Mouse (Mus musculus) G1E (cell line): ENCODE measurements around the gene Lgals3bp. TPM values are rescaled to one million over a fixed set of nuclear protein-coding genes. Genes with fewer than 3 reads are reported as not detected.

Experiments used
- ATAC-seq: 2 replicates; pipeline ENCODE4 v1.8.0; 2016; ENCODE audit warnings: mild to moderate bottlenecking; ENCODE audit not compliant: insufficient number of reproducible peaks, poor library complexity, low FRiP score, severe bottlenecking; ENCODE audit errors: extremely low read depth
- DNase-seq: peaks from one replicate; pipeline ENCODE4 v3.0.0; 2012; ENCODE audit warnings: low spot score
- H3K27me3 ChIP-seq: 2 replicates; pipeline ENCODE4 v1.6.1; 2012; ENCODE audit warnings: mild to moderate bottlenecking, low read length, inconsistent platforms; ENCODE audit not compliant: insufficient read depth
- H3K36me3 ChIP-seq: replicated peaks from 2 replicates; pipeline ENCODE3; 2012; ENCODE audit warnings: mild to moderate bottlenecking, inconsistent platforms
- H3K4me1 ChIP-seq: 2 replicates; pipeline ENCODE4 v1.6.1; 2012; ENCODE audit warnings: low read depth, low read length, inconsistent platforms, mixed read lengths; ENCODE audit not compliant: insufficient read depth
- H3K4me3 ChIP-seq: 2 replicates; pipeline ENCODE4 v1.5.1; 2012; ENCODE audit warnings: low read depth, mild to moderate bottlenecking, inconsistent platforms, low read length, moderate library complexity, mixed read lengths
- H3K9me3 ChIP-seq: replicated peaks from 2 replicates; pipeline ENCODE4 v1.6.1; 2012; ENCODE audit warnings: inconsistent platforms
- CTCF ChIP-seq: IDR thresholded peaks from 2 replicates; pipeline ENCODE4 v1.5.1; 2012; ENCODE audit warnings: low read depth, low read length, inconsistent platforms, mixed read lengths
- GATA1 ChIP-seq: IDR thresholded peaks from 2 replicates; pipeline ENCODE4 v1.6.1; 2012; ENCODE audit warnings: borderline replicate concordance, low read length, inconsistent platforms, mixed read lengths
- GATA2 ChIP-seq: IDR thresholded peaks from 2 replicates; pipeline ENCODE4 v1.6.1; 2012; ENCODE audit warnings: low read depth, low read length, inconsistent platforms, borderline replicate concordance
- POLR2AphosphoS5 ChIP-seq: IDR thresholded peaks from 2 replicates; pipeline ENCODE4 v1.6.1; 2012; ENCODE audit warnings: low read depth, low read length, inconsistent platforms; ENCODE audit not compliant: insufficient replicate concordance
- TAL1 ChIP-seq: conservative IDR thresholded peaks from 2 replicates; pipeline ENCODE4 v1.6.1; 2012; ENCODE audit warnings: low read depth, low read length, inconsistent platforms, mixed read lengths
- polyA plus RNA-seq: library from polyadenylated mRNA; stranded (reverse); fragments of >175 nt; gene quantifications from 2 replicates; pipeline ENCODE4 v1.2.3, GENCODE M21; 2012
- total RNA-seq, 2 experiments: library from RNA; stranded (forward) in 1 of 2; stranded (reverse) in 1 of 2; fragments of 200-1000 nt in 1 of 2; fragments of >200 nt in 1 of 2; fragmentation: Nextera tagmentation in 1 of 2; gene quantifications; 2 replicates each; pipeline ENCODE4 v1.2.3; 2014 to 2017

The Lgals3bp gene
- total and polyA plus RNA-seq, 3 experiments: 8.1 to 25.7 (median 9.5) TPM

GRCm38 (mm10) chr11:118410073-118410444, 8.2 kb upstream of the Lgals3bp start:
- Histone ChIP-seq H3K4me3 (no peak overlapping the region), H3K4me1 (peaks cover under 1% of the 10 kb centered on the region), H3K27me3 (no peaks in the 10 kb centered on the region), H3K9me3 (no peaks in the 10 kb centered on the region), H3K36me3 (peaks cover 99% of the 10 kb centered on the region)
- DNase-seq (no peak), ATAC-seq (no peak)
- TF ChIP-seq POLR2AphosphoS5 (no peak), GATA2 (no peak), CTCF (no peak), TAL1 (no peak), GATA1 (no peak)

DNA sequence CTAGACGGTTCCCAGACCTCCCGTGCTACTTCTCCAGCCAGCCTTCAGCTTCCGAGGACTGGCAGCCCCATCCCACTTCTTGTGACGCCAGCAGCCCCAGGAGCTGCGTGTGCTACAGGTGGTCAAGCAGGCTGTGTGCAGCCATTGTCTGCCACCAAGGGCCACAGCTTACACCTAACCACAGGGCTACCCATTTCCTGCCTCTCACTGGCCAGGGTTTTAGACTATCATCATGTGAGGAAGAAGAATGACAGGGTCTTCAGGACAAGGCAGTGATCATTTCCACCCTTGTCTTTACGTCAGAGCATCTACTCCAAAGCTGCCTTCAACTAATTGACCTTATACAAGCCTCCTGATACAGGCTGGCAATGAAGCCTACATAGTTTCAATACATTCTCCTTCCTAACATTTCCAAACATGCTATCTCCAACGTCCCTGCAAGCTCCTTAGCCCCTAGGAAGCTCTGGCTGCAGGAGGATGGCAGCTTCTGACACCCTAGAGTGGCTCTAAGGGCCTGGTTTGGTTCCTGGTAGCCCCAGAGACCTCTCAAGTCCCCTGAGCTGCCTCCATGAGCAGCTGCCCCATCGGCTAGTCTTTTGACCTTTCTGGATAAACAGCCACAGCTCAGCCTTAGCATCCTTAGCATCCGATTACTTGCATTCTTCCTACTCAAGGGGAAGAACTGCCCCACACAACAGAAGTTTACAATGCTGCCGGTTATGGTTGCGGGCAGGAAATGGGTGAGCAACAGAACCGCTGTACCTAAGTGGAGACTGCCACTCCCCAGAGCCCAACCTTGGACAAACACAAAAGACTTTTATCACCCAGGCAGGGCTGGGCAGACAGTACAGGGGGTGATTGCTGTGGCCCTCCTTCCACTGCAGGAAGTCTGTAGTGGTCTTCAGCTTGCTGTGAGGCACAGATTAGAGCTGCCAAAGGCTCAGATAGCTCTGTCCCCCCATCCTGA, 7.5 kb upstream of the Lgals3bp start:
- no peaks in the 10 kb centered on the region for H3K27me3 ChIP-seq
- H3K36me3 ChIP-seq: peaks cover 96% of the 10 kb centered on the region
- no peak for TF ChIP-seq CTCF
- no peak for TF ChIP-seq GATA2
- no peak for TF ChIP-seq GATA1
- TF ChIP-seq TAL1: no peak
- TF ChIP-seq POLR2AphosphoS5: no peak
- H3K4me3 ChIP-seq: no peak overlapping the region
- ATAC-seq (no peak), DNase-seq (no peak)
- peaks cover 8% of the 10 kb centered on the region for H3K4me1 ChIP-seq
- H3K9me3 ChIP-seq: no peaks in the 10 kb centered on the region

GRCm38 (mm10) chr11:118408051-118408740, 6.3 kb upstream of the Lgals3bp start:
- ATAC-seq: no peak
- no peak for DNase-seq
- Histone ChIP-seq H3K27me3 (no peaks in the 10 kb centered on the region), H3K9me3 (no peaks in the 10 kb centered on the region), H3K4me3 (no peak overlapping the region), H3K36me3 (peaks cover 87% of the 10 kb centered on the region), H3K4me1 (peaks cover 13% of the 10 kb centered on the region)
- TF ChIP-seq GATA1: no peak
- no peak for TF ChIP-seq GATA2
- TF ChIP-seq TAL1: no peak
- no peak for TF ChIP-seq POLR2AphosphoS5
- no peak for TF ChIP-seq CTCF

DNA sequence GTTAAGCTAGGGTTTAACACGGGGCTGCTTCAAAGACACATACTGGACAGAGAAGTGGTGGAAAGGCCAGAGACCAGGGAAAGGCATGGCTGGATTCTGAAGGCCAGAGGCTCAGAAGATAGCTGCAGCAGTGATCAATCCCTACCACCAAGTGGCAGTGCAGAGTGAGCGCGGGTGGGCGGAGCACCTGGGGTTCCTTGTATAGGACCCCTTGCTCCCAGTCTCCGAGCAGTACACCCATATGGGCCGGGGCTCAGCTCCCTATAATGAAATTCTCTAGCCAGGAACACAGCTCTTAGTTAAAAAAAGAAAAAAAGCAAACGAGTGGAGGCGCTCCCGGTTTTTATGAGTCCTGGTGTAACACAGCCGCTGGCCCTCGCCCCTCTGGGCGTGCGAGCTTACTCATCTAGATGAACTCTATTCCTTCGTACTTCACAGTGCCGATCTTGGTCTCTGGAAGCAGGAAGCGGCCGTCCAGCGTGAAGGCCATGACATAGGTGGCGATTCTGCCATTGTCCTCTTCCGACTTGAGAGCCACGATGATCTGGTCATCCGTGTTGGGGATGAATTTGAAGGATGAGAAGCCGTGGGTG, 5.5 kb upstream of the Lgals3bp start:
- no peak overlapping the region for H3K4me3 ChIP-seq
- ATAC-seq (no peak), DNase-seq (no peak)
- H3K27me3 ChIP-seq: no peaks in the 10 kb centered on the region
- peaks cover 79% of the 10 kb centered on the region for H3K36me3 ChIP-seq
- no peak for TF ChIP-seq POLR2AphosphoS5
- no peak for TF ChIP-seq GATA2
- TF ChIP-seq TAL1: no peak
- TF ChIP-seq GATA1: no peak
- H3K4me1 ChIP-seq: peaks cover 13% of the 10 kb centered on the region
- H3K9me3 ChIP-seq: no peaks in the 10 kb centered on the region

DNA sequence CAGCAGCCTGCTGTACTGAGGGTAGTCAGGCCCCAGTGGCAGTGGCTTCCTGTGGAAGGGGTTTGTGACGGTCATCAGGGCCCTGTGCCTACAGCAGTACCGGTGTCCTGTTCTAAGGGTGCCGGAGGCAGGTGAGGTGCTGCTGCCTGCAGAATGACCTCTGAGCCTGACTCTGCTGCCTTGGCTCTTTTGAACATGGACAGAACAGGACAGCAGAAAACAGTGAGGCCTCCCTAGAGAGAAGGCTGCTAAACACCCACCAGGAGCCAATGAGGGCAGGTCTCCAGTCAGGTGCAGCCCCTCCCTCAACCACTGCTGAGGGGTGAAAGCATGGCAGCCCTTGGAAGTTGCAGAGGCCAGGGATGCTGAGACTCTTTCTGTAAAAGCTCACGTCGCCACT, 4.6 kb upstream of the Lgals3bp start:
- H3K9me3 ChIP-seq: no peaks in the 10 kb centered on the region
- peaks cover 70% of the 10 kb centered on the region for H3K36me3 ChIP-seq
- no peak for TF ChIP-seq TAL1
- no peak for TF ChIP-seq CTCF
- TF ChIP-seq GATA2: no peak
- no peak for TF ChIP-seq POLR2AphosphoS5
- TF ChIP-seq GATA1: no peak
- H3K4me1 ChIP-seq: peaks cover 20% of the 10 kb centered on the region
- H3K27me3 ChIP-seq: no peaks in the 10 kb centered on the region
- DNase-seq (no peak), ATAC-seq (no peak)
- H3K4me3 ChIP-seq: no peak overlapping the region

DNA sequence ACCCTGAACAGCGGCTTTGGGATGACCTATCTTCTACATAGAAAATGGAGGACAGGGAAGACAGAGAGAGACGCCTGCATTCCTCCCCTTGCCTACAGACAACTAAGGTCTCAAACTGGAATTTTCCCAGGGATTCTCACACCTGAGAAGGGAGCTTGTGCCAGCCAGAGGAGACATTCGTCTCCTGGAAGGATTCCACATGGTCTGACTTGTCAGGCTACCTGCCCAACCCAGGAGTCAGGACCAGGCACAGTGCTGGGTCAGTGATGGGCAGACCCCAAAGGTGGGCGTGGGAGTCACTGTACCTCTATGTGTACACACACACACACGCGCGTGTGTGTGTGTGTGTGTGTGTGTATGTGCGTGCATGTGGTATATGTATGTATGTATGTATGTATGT, 3.4 kb upstream of the Lgals3bp start:
- Histone ChIP-seq H3K4me3 (no peak overlapping the region), H3K9me3 (no peaks in the 10 kb centered on the region), H3K36me3 (peaks cover 58% of the 10 kb centered on the region), H3K27me3 (no peaks in the 10 kb centered on the region), H3K4me1 (peaks cover 32% of the 10 kb centered on the region)
- DNase-seq (no peak), ATAC-seq (no peak)
- TF ChIP-seq GATA2: no peak
- TF ChIP-seq POLR2AphosphoS5: no peak
- no peak for TF ChIP-seq GATA1
- no peak for TF ChIP-seq CTCF
- TF ChIP-seq TAL1: no peak
